Mouse (Mus musculus) limb, embryonic 13.5 days (tissue): ENCODE data around the gene Atp2b1. TPM values are rescaled to one million over a fixed set of nuclear protein-coding genes. Genes with fewer than 3 reads are reported as not detected.

Source experiments
- ATAC-seq: fragments of 200-750 bp; cut with Nextera tagmentation; 2 replicates; pipeline ENCODE4 v1.8.0; 2017; ENCODE audit warnings: low read depth, moderate number of reproducible peaks, moderate TSS enrichment; ENCODE audit not compliant: low FRiP score
- H3K27ac ChIP-seq: fragments of 300-500 bp; sonication (generic); 2 replicates; pipeline ENCODE4 v1.5.1; 2015; ENCODE audit warnings: inconsistent platforms, mild to moderate bottlenecking, moderate library complexity
- H3K27me3 ChIP-seq: fragments of 300-500 bp; sonication (generic); 2 replicates; pipeline ENCODE4 v1.6.1; 2015; ENCODE audit warnings: mild to moderate bottlenecking, inconsistent platforms
- H3K36me3 ChIP-seq: fragments of 300-500 bp; sonication (generic); 2 replicates; pipeline ENCODE4 v1.6.1; 2015; ENCODE audit warnings: inconsistent platforms, mild to moderate bottlenecking, moderate library complexity
- H3K4me1 ChIP-seq: fragments of 300-500 bp; sonication (generic); 2 replicates; pipeline ENCODE4 v1.6.1; 2015; ENCODE audit warnings: inconsistent platforms
- H3K4me2 ChIP-seq: fragments of 300-500 bp; sonication (generic); replicated peaks from 2 replicates; pipeline ENCODE4 v1.6.1; 2015; ENCODE audit warnings: inconsistent platforms, mild to moderate bottlenecking, moderate library complexity
- H3K4me3 ChIP-seq: fragments of 300-500 bp; sonication (generic); 2 replicates; pipeline ENCODE4 v1.5.1; 2015; ENCODE audit warnings: moderate library complexity, mild to moderate bottlenecking, inconsistent platforms
- H3K9ac ChIP-seq: fragments of 300-500 bp; sonication (generic); 2 replicates; pipeline ENCODE4 v1.6.1; 2015; ENCODE audit warnings: mild to moderate bottlenecking, inconsistent platforms
- H3K9me3 ChIP-seq: fragments of 300-500 bp; sonication (generic); 2 replicates; pipeline ENCODE4 v1.6.1; 2016; ENCODE audit warnings: inconsistent platforms
- WGBS: fragments of 180-500 bp; shearing (Covaris S2); methylation state at CpG from one replicate; pipeline ENCODE4 v1.1.7; 2015; 5-methylcytosine and 5-hydroxymethylcytosine counted together
- polyA plus RNA-seq: library from polyadenylated mRNA; unstranded; fragments of >200 nt; fragmentation: Nextera tagmentation; extraction: Ambion mirVana; gene quantifications from 2 replicates; pipeline ENCODE4 v1.2.1, GENCODE M21; 2015

Gene Atp2b1
- polyA plus RNA-seq, 1 experiment from 2014 or later: 152 TPM

DNA sequence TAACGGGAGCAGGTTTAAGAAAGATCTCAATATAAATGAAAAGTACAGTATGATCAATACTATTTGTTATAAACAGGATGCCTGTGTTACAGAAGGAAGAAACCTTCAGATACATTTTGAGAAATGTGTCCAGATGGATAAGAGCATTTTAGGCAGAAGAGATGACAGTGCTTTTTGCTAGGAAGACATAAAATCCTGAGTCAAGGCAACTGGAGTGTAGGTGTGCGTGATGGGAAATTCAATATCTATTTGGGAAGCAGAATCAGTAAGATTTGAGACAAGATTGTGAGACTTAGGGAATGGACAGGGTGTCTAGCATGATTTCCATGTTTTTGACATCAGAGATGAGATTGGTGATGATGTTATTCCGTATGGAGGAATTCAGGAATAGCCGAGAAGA, 22.8 kb upstream of the Atp2b1 start:
- 91% methylated on average over 4 of the region's 4 CpGs for WGBS
- no peak for ATAC-seq
- no peak overlapping the region for H3K4me2 ChIP-seq
- H3K36me3 ChIP-seq: no peaks in the 10 kb centered on the region
- H3K27ac ChIP-seq: no peak overlapping the region
- no peaks in the 10 kb centered on the region for H3K27me3 ChIP-seq
- H3K4me3 ChIP-seq: no peak overlapping the region
- no peak overlapping the region for H3K9ac ChIP-seq
- H3K4me1 ChIP-seq: no peaks in the 10 kb centered on the region
- peaks cover 5% of the 10 kb centered on the region; the same call in 1 of the 2 replicates for H3K9me3 ChIP-seq

DNA sequence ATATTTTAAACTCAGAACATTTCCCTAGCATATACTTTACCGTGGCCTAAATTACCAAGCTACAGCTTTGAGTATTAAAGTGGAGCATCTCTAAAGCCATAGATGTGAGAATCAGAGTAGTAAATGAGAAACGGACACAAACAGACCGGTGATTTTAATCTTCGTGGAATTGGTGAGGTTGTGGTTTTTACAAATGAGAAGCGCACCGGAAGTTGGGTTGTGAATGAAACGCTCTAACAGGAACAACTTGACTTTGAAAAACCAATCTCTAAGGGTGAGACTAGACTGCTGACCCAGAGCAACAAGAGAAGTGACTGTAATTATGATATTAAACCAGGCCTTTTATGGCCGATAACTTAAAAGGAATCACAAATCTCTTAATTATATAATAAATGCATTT, 16.7 kb upstream of the Atp2b1 start:
- Histone ChIP-seq H3K36me3 (no peaks in the 10 kb centered on the region), H3K4me2 (no peak overlapping the region), H3K4me3 (no peak overlapping the region), H3K27ac (no peak overlapping the region), H3K27me3 (no peaks in the 10 kb centered on the region), H3K9me3 (no peaks in the 10 kb centered on the region), H3K4me1 (no peaks in the 10 kb centered on the region), H3K9ac (no peak overlapping the region)
- WGBS: 93% methylated on average over 8 of the region's 8 CpGs
- ATAC-seq: no peak

- no peak overlapping the region for H3K9ac ChIP-seq
- no peak for ATAC-seq
- H3K4me3 ChIP-seq: no peak overlapping the region
- H3K4me1 ChIP-seq: no peaks in the 10 kb centered on the region
- 88% methylated on average over 4 of the region's 4 CpGs for WGBS
- no peak overlapping the region for H3K27ac ChIP-seq
- H3K4me2 ChIP-seq: no peak overlapping the region
- no peaks in the 10 kb centered on the region for H3K36me3 ChIP-seq
- H3K9me3 ChIP-seq: no peaks in the 10 kb centered on the region
- no peaks in the 10 kb centered on the region for H3K27me3 ChIP-seq
Observed at GRCm38 (mm10) chr10:98897913-98898748, 16.1 kb upstream of the Atp2b1 start.

DNA sequence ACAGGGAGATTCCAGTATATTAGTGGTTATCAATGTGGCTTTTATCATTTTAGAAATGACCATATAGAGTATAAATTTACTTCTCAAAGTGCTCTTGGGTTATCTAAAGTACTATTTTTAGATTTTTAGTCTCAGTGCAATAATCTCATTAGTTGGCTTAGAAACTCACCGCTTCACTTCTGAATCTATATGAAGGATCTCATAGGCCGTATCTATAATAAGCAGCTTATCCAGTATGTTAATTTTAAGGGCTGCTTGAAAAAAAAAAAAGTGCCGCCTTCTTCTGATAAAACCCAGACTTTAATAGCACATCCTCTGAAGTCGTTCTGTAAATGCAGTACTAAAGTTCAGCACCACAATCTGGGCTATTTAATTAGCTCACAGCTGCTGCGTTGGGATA, 12.7 kb upstream of the Atp2b1 start:
- H3K27ac ChIP-seq: no peak overlapping the region
- 61% methylated on average over 5 of the region's 5 CpGs for WGBS
- no peaks in the 10 kb centered on the region for H3K4me1 ChIP-seq

DNA sequence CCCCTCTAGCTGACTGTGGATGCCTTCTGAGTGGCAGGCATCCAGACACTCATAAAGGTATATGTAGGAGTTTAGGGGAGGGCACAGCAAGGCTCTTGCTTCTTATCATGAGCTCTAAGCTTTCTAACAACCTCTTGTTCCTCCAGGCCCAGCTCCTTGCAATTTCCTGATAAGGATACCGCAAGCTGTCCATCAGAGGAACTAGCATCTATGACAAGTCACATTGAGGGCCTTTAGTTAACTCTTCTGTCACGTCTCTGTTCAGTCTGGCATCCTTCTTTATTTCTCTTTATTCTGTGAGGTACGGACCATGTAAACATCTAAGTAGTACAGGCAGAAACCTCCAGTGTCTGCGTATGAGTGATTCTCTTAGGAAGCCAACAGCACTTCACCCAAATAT, 8.2 kb upstream of the Atp2b1 start:
- no peak for ATAC-seq

More for the DNA sequence above, 12.7 kb upstream of the Atp2b1 start:
- H3K9me3 ChIP-seq: no peaks in the 10 kb centered on the region
- H3K4me3 ChIP-seq: no peak overlapping the region
- no peak overlapping the region for H3K9ac ChIP-seq
- H3K4me2 ChIP-seq: no peak overlapping the region
- H3K36me3 ChIP-seq: no peaks in the 10 kb centered on the region
- no peaks in the 10 kb centered on the region for H3K27me3 ChIP-seq
- no peak for ATAC-seq

DNA sequence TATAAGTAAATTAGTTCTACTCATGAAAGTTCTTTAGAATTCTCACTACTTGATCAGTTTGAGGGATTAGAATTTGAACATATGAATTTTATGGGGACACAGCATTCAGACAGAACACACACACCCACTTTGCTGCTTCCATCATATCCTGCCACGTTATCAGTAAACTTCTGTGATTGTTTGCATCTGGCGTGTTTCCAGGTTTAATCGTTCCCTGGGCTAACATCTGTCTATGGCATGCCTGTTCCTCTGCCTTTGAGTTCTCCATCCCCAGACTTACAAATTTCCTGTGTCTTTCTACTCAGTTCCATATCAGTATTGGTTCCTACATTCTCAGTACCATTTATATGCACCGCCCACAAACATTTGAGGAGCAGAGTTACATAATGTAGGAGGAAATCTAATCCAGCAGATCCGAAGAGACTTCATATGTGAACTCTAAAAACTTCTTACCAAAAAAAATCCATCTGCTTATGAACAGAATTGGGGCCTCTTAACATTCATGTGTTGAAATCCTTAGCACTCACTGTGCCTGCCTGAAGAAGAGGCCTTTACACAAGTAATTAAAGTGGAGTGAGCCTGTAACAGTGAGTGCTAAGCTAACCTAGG, 7.2 kb upstream of the Atp2b1 start:
- no peak overlapping the region for H3K4me2 ChIP-seq
- no peak for ATAC-seq
- no peaks in the 10 kb centered on the region for H3K4me1 ChIP-seq
- no peaks in the 10 kb centered on the region for H3K9me3 ChIP-seq
- no peak overlapping the region for H3K27ac ChIP-seq
- no peak overlapping the region for H3K9ac ChIP-seq
- no peaks in the 10 kb centered on the region for H3K27me3 ChIP-seq
- no peaks in the 10 kb centered on the region for H3K36me3 ChIP-seq
- 64% methylated on average over 5 of the region's 5 CpGs for WGBS
- H3K4me3 ChIP-seq: no peak overlapping the region

More for the DNA sequence above, 8.2 kb upstream of the Atp2b1 start:
- H3K4me3 ChIP-seq: no peak overlapping the region
- no peak overlapping the region for H3K9ac ChIP-seq
- 81% methylated on average over 4 of the region's 4 CpGs for WGBS
- no peaks in the 10 kb centered on the region for H3K36me3 ChIP-seq
- no peaks in the 10 kb centered on the region for H3K9me3 ChIP-seq
- H3K27me3 ChIP-seq: no peaks in the 10 kb centered on the region
- no peaks in the 10 kb centered on the region for H3K4me1 ChIP-seq
- H3K4me2 ChIP-seq: no peak overlapping the region
- no peak overlapping the region for H3K27ac ChIP-seq

- Histone ChIP-seq H3K4me1 (peaks cover 13% of the 10 kb centered on the region), H3K4me3 (peak overlapping the region; percentile 89), H3K36me3 (no peaks in the 10 kb centered on the region), H3K27ac (peak overlapping the region; percentile 98), H3K9me3 (no peaks in the 10 kb centered on the region), H3K27me3 (no peaks in the 10 kb centered on the region), H3K4me2 (peak overlapping the region; percentile 66), H3K9ac (peak overlapping the region; percentile 80)
- WGBS: under 1% methylated on average over 19 of the region's 19 CpGs
- ATAC-seq: no peak
Observed at GRCm38 (mm10) chr10:98913610-98913960, 621 bp upstream of the Atp2b1 start.

- Histone ChIP-seq H3K27ac (peak overlapping the region; percentile 98), H3K9ac (peak overlapping the region; percentile 87), H3K27me3 (no peaks in the 10 kb centered on the region), H3K4me1 (peaks cover 13% of the 10 kb centered on the region), H3K36me3 (no peaks in the 10 kb centered on the region), H3K9me3 (no peaks in the 10 kb centered on the region), H3K4me3 (peak overlapping the region; percentile 89), H3K4me2 (peak overlapping the region; percentile 96)
- peak; percentile 78 for ATAC-seq
- WGBS: under 1% methylated on average over 36 of the region's 62 CpGs
Observed at GRCm38 (mm10) chr10:98914810-98915241, 620 bp downstream of the Atp2b1 start.

DNA sequence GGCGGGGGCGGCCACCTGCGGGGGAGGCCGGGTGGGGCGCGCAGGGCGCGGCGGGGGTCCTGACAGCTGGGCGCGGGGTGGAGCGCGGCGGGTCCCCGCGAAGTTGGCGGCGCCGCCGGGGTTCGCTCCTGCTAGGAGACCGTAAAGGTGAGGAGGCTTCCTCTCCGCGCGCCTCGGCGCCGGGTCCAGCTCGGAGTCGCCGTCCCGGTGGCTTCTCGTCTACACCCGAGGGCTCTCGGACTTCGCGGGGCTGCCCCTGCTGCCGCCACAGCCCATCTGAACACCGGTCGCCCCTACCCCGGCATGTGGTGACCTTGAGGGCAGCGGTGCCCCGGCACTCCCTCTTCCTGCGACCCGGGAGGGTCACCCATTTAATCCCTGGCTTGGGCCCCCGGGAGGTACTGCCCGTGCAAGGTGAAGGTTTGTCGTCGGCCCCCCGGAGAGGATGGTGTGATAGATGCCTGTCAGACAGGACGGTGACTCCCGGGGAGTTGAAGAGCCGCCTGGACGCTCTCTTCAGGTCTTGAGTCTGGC, 1.3 kb downstream of the Atp2b1 start:
- peak overlapping the region; percentile 96 for H3K4me2 ChIP-seq
- H3K27ac ChIP-seq: peak overlapping the region; percentile 98
- no peaks in the 10 kb centered on the region for H3K36me3 ChIP-seq
- peak overlapping the region; percentile 89 for H3K4me3 ChIP-seq
- no peaks in the 10 kb centered on the region for H3K27me3 ChIP-seq
- H3K4me1 ChIP-seq: peaks cover 13% of the 10 kb centered on the region
- no peak for ATAC-seq
- peak overlapping the region; percentile 87 for H3K9ac ChIP-seq
- H3K9me3 ChIP-seq: no peaks in the 10 kb centered on the region
- WGBS: under 1% methylated on average over 49 of the region's 54 CpGs

DNA sequence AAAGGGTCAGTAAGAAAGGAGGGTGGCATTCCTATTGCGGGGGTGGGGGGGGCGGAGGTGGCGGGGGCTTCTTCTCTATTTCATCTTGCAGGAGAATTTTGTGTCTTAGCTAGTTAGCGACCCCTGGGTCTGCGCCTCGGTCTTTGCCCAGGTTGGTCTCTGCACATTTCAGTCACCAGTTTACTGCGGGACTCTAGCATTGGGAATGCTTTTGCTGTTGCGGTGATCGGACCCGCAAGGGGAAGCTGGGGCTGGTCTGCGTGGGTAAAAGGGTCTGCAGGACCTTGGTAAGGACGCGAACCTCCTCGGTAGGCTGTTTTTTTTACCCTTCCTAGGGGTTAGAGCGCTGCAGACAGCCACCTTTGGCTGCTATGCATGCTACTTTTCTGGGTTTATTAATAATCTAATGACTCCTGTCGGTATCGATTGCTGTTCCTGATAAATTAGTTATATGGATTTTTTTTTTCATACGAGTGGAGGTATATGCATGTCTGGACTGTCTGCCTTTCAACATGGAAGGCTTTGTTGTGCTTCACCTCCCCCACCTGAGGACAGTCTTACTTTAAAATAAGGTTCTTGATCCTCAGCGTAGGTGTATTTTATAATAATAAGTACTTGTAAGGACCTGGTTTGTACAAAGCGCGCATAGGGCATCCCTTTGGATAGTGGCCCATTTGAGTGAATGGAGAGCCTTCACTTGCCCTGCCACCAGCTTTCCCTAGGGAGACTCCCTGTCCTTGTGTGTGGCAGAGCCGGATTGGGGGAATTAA, 2.0 kb downstream of the Atp2b1 start:
- Histone ChIP-seq H3K9me3 (no peaks in the 10 kb centered on the region), H3K4me1 (peaks cover 17% of the 10 kb centered on the region), H3K4me3 (peak overlapping the region; percentile 89), H3K27ac (no peak overlapping the region), H3K4me2 (peak overlapping the region; percentile 96), H3K36me3 (no peaks in the 10 kb centered on the region), H3K27me3 (no peaks in the 10 kb centered on the region), H3K9ac (peak overlapping the region; percentile 87)
- 10% methylated on average over 22 of the region's 22 CpGs for WGBS
- ATAC-seq: no peak

GRCm38 (mm10) chr10:98916781-98917340, 2.7 kb downstream of the Atp2b1 start:
- peaks cover 20% of the 10 kb centered on the region for H3K4me1 ChIP-seq
- WGBS: 65% methylated on average over 10 of the region's 10 CpGs
- peak overlapping the region; percentile 89 for H3K4me3 ChIP-seq
- no peak overlapping the region for H3K27ac ChIP-seq
- H3K9ac ChIP-seq: no peak overlapping the region; the same call in 1 of the 2 replicates
- H3K4me2 ChIP-seq: peak overlapping the region; percentile 96
- ATAC-seq: no peak
- H3K27me3 ChIP-seq: no peaks in the 10 kb centered on the region
- no peaks in the 10 kb centered on the region for H3K9me3 ChIP-seq
- H3K36me3 ChIP-seq: no peaks in the 10 kb centered on the region
